Mouse (Mus musculus): ENCODE measurements around the gene Tut1.
A peak's percentile ranks its signal among the peaks of the same experiment; 100 is the strongest.

The Tut1 gene

DNA sequence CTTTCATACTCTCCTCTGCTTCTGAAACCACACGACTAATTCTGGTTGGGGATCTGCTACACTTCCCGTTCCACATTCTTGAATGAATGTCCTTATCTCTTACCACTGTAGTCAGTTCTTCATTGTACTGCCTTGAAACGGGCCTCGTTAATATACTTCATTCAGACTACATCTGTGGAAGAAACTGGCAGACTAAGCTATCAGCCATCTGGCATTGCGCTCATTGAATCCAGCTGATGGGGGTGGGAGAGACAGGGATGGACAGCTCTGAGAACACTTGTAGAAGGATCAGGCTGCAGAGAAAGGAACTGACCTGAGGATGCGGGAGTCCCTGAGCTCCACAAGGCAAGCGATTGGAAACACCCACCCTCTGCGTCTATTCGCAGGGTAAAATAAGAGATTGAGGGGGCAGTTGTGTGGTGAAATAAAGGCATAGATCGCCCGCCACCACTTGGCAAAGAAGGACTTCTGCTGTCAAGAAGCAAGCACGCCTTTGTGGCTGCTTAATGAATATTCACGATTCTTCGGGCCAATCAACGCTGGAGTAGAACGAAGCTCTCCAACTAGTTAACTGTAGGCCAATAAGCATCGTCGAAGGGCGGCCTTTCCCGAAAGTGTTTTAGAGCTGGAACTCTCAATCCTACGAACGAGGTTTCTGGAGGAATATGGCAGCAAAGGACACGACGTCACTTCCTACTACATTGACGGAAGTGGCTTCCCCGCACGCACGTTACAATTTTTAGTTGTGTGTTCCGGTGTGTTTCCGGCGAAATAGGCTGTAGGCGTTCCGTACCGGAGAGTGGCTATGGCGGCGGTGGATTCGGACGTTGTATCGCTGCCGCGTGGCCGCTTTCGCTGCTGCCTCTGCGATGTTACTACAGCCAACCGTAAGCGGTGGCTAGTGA is at the start of gene Tut1:
Tut1 (plus strand) TSS at position 713 of the 905 bp plus-strand sequence.
- DNase-seq (ENCODE audit: extremely low read depth, insufficient read length, low spot score), result peak; percentile 84

DNA sequence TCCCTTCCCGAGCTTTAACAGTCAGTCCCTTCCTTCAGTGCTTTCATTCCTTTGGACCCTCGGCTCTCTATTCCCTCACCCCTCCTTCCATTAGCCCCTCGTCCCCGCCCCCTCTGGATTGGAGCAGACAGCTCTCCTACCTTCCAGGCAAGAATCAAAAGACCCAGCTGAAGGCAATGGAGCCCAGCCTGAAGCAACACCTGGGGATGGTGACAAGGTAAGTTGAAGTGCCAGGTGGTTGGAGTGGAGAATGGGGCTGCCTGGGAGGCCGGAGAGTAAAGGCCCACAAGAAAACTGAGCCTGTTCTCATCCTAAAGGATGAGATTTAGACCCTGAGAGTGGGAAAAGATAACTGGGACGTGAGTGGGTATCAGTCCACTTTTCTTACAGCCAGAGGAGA is 45.1 kb upstream of the Tut1 start:
- no peak for DNase-seq (ENCODE audit: extremely low read depth, insufficient read length, low spot score)

DNA sequence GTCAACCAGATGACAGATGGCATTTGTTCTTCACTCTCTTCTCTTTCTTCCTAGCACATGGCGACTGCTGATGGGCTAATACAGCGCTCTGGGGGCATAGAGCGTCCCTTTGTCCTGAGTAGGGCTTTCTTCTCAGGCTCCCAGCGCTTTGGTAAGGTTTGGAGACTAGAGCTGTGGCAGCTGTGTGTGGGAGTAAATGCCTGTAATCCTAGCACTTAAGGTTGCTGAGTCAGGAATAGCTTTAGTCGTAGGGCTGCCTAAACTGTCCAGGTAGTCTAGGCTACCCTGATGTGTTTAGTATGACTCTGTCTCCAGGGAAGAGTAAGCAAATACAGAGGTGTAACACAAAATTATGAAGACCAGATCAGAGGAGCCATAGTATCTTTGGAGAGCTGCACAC is 41.8 kb upstream of the Tut1 start:
- DNase-seq (ENCODE audit: extremely low read depth, insufficient read length, low spot score), result no peak

DNA sequence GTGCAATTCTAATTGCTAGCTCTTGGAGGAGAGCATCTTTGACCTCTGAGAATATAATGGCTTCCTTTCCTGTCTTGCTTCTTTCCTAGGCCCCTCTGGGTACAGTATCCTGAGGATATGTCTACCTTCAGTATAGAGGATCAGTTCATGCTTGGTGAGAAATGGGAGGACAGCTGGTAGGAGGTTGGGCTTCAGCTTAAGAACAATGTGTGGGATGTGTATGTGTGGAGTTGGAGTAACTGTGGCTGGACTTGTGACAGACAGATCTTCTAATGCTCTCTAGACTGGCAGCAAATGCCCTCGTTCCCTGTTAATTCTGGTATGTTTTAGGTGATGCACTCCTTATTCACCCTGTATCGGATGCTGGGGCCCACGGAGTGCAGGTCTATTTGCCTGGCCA is 39.4 kb upstream of the Tut1 start:
- DNase-seq (ENCODE audit: extremely low read depth, insufficient read length, low spot score), result no peak

DNA sequence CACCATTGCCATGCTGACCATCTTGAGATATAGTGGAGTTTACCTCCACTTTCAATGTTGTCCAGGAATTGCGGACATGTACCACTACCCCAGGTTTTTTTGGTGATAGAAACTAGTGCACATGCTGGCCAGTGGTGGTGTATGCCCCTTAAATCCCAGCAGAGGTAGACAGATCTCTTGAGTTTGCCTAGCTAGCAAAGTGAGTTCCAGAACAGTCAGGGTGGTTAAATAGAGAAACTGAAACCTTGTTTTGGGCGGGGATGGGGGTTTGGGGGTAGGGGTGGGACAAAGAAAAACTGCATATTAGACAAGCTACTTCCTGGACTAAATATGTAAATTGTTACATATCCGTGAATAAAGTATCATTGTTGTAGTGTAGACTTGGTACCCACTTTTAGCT is 34.6 kb upstream of the Tut1 start:
- DNase-seq (ENCODE audit: extremely low read depth, insufficient read length, low spot score), result no peak

DNA sequence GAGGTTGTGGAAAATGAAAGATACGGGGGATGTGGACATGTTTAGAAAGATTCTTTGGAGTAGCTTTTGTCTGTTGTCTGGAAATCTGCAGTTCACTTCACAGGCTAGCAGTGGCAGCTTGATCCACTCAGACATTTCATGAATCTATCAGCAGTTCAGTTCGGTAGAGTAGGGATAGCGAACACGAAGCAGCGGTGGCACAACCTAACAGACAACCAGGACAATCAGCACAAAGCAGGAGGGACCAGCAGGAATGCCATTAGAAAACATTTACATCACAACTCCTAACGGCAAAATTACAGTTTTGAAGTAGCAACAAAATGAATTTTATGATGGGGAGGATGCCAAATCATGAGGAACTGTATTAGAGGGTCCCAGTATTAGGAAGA is 34.0 kb upstream of the Tut1 start:
- no peak for DNase-seq (ENCODE audit: extremely low read depth, insufficient read length, low spot score)

DNA sequence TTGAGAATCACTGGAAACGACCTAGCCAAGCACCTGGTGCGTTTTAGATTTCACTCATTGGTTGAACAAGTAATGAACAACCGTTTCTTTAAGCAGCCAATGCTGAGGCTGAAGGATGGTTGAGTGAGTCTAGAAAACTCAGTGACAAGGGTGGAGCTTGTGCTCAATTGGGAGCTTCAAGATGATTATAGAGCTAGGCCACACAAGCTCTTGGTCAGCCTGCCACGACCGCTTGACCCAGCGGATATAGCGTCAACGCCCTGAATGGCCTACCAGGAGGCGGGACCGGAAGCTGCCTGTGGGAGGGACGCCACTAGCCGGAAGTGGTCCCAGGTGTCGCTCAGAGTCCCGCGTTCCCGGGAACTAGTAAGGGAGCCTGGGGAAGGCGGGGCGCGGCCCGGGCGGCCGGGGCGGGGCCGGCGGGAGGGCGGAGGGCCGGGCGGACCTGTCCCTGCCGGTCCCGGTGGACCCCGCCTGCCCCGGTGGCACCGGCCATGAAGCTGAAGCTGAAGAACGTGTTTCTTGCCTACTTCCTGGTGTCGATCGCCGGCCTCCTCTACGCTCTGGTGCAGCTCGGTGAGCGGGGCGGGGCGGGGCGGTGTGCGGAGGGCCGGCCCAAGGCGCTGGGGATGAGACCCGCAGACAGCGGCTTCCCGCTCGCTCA is 33.4 kb upstream of the Tut1 start, which contains the start of gene B3gat3:
B3gat3 (plus strand) TSS at position 302 of the 664 bp plus-strand sequence.
- peak; percentile 92 for DNase-seq (ENCODE audit: extremely low read depth, insufficient read length, low spot score)

DNA sequence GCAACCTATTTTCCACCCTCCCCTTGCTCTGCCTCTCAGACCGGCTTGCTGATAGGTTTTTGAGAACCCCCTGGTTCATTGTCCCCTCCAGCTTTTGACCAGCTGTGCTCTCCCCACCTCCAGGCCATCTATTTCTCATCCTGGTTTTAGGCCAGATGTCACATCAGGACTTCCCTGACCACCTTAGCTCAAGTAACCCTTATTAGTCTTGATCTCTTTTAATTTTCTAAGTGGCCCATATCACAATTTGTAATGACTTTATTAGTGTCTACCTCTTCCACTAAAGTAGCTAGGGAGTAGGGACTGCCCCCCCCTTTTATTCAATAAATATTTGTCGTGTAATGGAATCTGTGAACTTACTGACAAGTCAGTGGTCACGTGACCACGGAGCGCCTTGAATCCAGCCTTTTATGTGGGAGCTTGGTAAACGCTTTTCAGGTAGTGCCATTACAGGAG is 32.8 kb upstream of the Tut1 start:
- peak; percentile 24 for DNase-seq (ENCODE audit: extremely low read depth, insufficient read length, low spot score)

DNA sequence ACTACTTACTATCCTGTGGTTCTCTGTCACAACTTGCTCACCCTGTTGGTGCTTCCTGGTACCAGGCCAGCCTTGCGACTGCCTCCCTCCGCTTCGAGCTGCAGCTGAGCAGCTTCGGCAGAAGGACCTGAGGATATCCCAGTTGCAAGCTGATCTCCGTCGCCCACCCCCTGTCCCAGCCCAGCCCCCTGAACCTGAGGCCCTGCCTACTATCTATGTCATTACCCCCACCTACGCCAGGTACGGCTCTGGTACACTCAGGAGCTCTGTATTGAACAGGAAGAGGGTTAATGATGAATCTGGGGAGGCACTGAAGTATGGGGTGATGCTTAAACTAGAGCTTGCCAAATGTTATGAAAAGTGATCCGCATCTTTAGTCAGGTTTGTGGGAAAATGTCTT is 31.9 kb upstream of the Tut1 start:
- no peak for DNase-seq (ENCODE audit: extremely low read depth, insufficient read length, low spot score)

DNA sequence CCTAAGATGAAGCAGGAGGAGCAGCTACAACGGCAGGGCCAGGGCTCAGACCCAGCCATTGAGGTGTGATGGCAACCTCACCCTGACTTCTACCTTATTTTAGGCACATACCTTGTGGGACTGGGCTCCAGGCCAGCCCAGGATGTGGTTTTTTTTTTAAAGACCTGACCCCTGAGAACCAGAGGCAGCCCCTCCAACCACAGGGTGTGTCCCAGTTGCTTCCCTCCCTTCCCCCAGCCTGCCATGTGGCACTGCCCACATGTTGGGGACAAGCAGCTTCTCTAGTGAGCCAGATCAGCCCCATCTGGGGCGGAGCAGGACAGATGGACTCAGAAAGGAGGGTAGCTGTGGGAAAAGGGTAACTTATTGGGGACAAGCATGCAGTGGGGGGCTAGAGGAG is 26.9 kb upstream of the Tut1 start:
- no peak for DNase-seq (ENCODE audit: extremely low read depth, insufficient read length, low spot score)

DNA sequence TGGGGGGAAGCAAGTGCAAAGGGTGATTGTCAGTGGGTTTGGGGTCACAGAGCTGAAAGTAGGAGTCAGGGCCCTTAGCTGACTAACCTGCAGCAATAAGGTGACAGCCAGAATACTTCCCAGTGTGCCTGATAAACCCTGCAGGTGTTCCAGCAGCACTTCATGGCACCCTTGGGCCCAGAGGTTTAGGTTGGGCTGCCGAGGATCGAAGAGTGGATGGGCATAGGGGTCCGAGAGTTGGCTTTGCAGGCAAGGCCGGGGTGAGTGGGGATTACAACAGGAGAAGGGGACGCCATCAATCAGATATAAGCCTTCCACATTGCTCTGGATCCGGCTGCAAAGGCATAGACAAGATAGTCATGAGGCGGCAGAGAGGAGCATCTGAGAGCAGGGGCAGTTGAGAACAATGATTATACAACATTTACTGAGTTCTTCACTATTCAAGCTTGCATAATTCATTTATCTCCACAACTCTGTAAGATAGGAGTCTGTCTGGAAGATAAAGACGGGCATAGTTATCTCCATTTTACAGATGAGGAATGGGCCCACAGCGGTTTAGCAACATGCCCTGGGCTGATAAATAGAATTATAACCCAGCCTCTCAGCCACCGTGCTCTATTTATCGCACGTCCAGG is 25.6 kb upstream of the Tut1 start:
- no peak for DNase-seq (ENCODE audit: extremely low read depth, insufficient read length, low spot score)

DNA sequence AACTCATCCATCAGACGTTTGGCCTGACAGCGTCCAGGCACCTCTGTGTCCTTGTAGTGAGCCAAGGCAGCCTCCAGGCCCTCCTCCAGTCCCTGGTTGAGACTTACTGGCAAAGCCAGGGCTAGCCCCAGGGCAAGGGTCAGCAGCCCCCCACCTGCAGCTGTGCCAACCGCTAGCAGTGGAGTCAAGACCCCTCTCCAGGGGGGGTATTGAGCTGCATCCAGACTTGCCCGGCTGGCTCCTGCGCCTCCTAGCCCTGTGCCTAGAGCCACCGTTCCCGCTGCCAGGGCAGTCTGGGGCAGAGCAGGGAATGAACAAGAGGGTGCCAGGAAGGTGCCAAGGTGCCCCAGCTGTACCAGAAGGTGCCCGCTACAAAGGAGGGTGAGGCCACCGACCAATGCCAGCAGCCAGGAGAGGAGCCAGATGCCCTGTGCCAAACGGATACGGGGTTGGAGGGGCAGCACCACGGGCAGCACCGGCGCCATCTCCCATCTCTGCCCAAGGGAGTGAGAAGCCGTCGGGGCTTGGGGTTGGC is 24.9 kb upstream of the Tut1 start:
- DNase-seq (ENCODE audit: extremely low read depth, insufficient read length, low spot score), result no peak

DNA sequence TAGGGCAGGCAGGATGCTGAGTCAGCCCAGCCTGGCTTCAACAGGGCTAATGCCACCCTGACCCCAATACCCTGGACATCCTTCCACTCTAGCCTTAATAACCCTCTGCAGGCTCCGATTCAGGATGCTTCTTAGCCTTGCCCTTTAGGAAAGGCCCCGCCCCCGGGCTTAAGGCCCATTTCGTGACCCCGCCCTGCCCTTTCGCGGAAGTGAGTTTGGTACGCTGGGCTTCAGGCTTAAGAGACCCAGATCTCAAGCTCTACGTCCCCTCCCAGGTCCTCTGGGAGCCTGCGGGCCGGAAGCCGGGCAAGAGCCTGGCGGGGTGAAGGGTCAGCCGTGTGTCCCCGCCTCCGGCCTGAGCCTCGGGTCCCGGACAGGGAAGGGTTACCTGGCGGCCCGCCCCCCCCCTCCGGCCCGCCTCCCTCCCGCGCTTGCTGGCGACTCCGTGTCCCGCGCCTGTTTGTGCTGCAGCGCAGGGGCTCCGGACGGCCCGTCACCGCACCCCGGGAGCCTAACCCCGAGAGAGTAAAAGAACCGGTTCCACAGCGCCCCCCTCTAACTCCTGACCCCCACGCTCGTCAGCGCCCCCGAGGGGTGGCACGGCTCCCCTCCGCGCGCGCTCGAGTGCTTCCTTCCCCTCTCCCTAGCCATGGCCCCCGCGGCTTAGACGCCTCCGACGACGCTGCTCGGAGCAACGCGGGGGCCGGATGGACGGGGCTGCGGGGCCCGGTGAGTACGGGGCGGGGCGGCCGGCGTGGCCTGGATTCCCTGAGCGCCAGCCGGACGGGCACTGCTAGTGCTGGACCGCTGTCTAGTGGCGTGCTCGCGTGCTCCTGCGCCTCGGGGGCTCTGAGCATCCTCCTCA is 24.2 kb upstream of the Tut1 start, which contains the start of the genes Rom1 and Eml3:
Rom1 (minus strand) TSS at position 133 of the 865 bp plus-strand sequence.
Eml3 (plus strand) TSS at position 329 of the 865 bp plus-strand sequence.
- DNase-seq (ENCODE audit: extremely low read depth, insufficient read length, low spot score), result peak; percentile 92

DNA sequence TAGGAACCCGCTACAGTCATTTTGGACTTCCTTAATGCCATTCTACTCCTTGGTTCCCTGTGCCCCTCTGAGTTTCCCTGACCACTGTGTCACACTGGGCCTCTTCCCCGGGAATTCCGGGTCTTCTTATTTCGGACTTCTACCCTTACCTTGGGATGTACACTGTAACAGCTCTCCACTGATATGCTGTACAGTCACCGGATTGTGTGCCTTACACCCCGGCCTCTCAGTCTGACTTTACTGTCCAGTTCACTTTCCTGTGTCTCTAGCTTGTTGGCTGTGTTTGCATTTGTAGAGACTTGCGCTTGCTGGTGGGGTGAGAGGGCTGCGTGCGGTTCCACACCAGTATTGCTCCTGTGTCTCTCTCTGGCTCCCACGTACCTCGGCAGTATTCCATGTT is 23.5 kb upstream of the Tut1 start:
- DNase-seq (ENCODE audit: extremely low read depth, insufficient read length, low spot score), result no peak

DNA sequence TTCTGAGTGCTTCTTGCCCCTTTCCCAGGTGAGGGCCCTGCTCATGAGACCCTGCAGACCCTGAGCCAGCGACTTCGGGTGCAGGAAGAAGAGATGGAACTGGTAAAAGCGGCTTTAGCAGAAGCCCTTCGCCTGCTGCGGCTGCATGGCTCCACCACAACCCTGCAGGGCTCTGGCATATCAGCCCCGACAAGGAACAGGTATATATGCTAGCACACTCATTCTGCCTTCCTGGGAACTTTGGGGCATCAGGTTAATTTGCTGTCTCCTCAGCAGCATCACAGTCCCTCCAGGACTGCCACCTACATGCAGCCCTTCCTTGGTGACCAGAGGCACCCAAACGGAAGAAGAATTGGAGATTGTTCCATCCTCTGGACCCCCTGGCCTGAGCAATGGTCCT is 22.9 kb upstream of the Tut1 start:
- no peak for DNase-seq (ENCODE audit: extremely low read depth, insufficient read length, low spot score)

DNA sequence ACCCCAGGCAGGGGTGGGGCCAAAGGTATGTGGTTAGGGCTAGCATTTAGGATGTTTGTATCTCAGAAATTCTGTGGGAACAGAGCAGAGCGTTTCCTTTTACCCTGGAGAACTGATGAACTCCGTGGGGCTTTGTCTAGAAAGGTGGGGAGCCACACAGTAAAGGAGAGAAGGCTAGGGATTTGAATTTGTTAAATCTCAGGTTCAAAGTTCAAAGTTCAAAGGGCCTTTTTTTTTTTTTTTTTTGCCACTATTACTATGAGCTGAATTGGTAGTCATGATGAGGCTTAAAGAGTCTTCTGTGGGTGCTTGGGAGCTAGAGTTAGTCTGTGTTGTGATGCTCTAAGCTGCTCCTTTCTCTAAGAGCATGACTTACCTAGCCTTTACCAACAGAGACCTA is 16.9 kb upstream of the Tut1 start:
- no peak for DNase-seq (ENCODE audit: extremely low read depth, insufficient read length, low spot score)

DNA sequence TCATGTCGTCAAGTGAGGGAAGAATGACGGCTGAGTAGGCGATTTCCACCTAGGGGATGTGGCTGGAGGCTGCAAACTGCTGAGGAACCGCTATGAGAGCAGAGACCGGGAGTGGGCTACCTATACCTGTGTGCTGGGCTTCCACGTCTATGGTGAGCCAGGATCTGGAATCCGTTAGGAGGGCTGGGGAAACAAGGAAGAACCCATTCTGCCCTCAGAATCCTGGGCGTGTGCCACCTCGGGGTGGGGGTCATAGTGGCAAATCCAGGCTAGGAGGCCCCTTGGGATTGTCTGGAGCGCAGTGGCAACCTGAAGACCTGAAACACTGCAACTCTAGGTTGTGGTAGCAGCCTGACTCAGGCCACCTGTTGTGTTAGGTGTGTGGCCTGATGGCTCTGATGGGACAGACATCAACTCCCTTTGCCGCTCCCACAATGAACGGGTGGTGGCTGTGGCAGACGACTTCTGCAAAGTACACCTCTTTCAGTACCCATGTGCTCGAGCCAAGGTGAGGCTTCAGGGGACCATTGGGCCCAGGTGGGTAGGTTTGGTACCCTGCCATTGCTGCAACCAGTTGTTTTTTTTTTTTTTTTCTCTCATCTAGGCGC is 13.0 kb upstream of the Tut1 start:
- no peak for DNase-seq (ENCODE audit: extremely low read depth, insufficient read length, low spot score)

DNA sequence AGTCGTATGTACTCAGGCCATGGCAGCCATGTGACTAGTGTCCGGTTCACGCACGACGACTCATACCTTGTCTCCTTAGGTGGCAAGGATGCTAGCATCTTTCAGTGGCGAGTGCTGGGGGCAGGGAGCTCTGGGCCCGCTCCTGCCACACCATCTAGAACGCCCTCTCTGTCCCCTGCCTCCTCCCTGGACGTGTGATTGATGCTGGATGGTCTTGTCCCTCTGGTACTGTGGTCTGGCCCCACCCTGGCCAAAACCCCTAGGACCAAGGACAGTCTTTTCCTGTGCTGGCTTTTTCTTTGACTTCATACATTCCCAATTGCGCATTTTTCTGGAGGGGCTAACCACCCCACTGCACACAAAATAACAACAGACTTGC is 12.5 kb upstream of the Tut1 start:
- DNase-seq (ENCODE audit: extremely low read depth, insufficient read length, low spot score), result no peak

DNA sequence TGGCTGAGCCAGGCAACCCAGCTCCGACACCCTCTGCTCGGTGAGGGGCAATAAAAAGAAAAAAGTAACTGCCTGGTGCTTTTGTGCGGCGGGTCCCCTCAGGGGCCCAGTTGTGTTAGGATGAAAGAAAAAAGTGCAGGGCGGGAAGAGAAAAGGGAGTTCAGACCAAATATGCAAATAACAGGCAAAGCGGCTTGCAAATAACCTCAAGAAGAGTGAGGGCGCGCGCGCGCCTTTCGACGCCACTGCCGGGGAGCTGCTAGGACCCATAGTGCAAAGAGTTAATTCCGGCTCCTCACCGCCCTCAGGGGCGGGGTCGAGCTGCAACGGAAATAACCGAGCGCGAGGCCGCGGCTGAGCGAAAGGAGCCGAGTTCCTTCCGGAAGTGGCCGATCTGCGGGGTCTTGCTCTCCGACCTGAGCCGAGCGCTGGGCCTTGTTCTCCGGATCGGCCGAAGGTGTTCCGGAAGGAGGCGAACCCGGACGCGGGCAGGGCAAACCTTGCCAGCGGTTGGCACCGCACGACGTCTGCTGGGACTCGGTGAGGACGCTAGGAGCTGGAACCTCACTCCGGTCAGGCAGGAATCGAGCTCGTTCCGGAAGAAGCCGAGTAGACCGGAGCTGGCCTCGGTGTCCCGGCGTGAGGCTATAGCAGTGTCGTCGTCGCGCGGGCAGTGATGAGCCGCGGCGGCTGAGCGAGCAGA is 12.0 kb upstream of the Tut1 start, which contains the start of gene Mta2:
Mta2 (plus strand) TSS at position 361 of the 703 bp plus-strand sequence.
- peak; percentile 98 for DNase-seq (ENCODE audit: extremely low read depth, insufficient read length, low spot score)

Measured in 3134 (cell line).